Mouse (Mus musculus): ENCODE results near the gene Ezr. TPM values are rescaled to one million over a fixed set of nuclear protein-coding genes. Genes with fewer than 3 reads are reported as not detected.
A peak's percentile ranks its signal among the peaks of the same experiment; 100 is the strongest.

Gene Ezr
- polyA plus RNA-seq, 1 experiment from 2014 or later = 74.3 TPM

GRCm38 (mm10) chr17:6755873-6756272 is 26.7 kb downstream of the Ezr start:
- 88% methylated on average over 8 of the region's 8 CpGs for WGBS
- H3K4me1 ChIP-seq (ENCODE audit: control insufficient read depth, insufficient read depth, low read length) = 0 out of 2 replicates have a peak, but pooled peaks cover 5% of the 10 kb centered on the region
- no peak overlapping the region for H3K27ac ChIP-seq (ENCODE audit: low read depth, low read length)
- no peak overlapping the region for H3K9ac ChIP-seq (ENCODE audit: low read length)
- no peaks in the 10 kb centered on the region for H3K9me3 ChIP-seq (ENCODE audit: control insufficient read depth, low read length)
- no peaks in the 10 kb centered on the region for H3K27me3 ChIP-seq (ENCODE audit: control insufficient read depth, insufficient read depth, low read length)
- no peak overlapping the region for H3K4me3 ChIP-seq (ENCODE audit: low read depth, low read length)
- ATAC-seq (ENCODE audit: insufficient read depth, low FRiP score, low TSS enrichment) = no peak
- DNase-seq (ENCODE audit: low spot score) = no peak
- no peak overlapping the region for H3K4me2 ChIP-seq (ENCODE audit: low read depth)
- H3K36me3 ChIP-seq (ENCODE audit: control insufficient read depth, insufficient read depth, low read length) = no peaks in the 10 kb centered on the region; the same call in 1 of the 2 replicates

GRCm38 (mm10) chr17:6755176-6755575 is 27.4 kb downstream of the Ezr start:
- DNase-seq (ENCODE audit: low spot score) = no peak
- Histone ChIP-seq H3K9ac (ENCODE audit: low read length) (no peak overlapping the region), H3K27ac (ENCODE audit: low read depth, low read length) (no peak overlapping the region), H3K4me2 (ENCODE audit: low read depth) (no peak overlapping the region), H3K9me3 (ENCODE audit: control insufficient read depth, low read length) (no peaks in the 10 kb centered on the region), H3K36me3 (ENCODE audit: control insufficient read depth, insufficient read depth, low read length) (no peaks in the 10 kb centered on the region; the same call in 1 of the 2 replicates), H3K27me3 (ENCODE audit: control insufficient read depth, insufficient read depth, low read length) (no peaks in the 10 kb centered on the region), H3K4me1 (ENCODE audit: control insufficient read depth, insufficient read depth, low read length) (0 out of 2 replicates have a peak, but pooled peaks cover 5% of the 10 kb centered on the region), H3K4me3 (ENCODE audit: low read depth, low read length) (no peak overlapping the region)
- WGBS = 89% methylated on average over 9 of the region's 9 CpGs
- ATAC-seq (ENCODE audit: insufficient read depth, low FRiP score, low TSS enrichment) = no peak

- Histone ChIP-seq H3K4me3 (ENCODE audit: low read depth, low read length) (no peak overlapping the region), H3K9me3 (ENCODE audit: control insufficient read depth, low read length) (no peaks in the 10 kb centered on the region), H3K9ac (ENCODE audit: low read length) (no peak overlapping the region), H3K27ac (ENCODE audit: low read depth, low read length) (no peak overlapping the region), H3K4me1 (ENCODE audit: control insufficient read depth, insufficient read depth, low read length) (peaks cover 10% of the 10 kb centered on the region; the same call in 1 of the 2 replicates), H3K36me3 (ENCODE audit: control insufficient read depth, insufficient read depth, low read length) (no peaks in the 10 kb centered on the region; the same call in 1 of the 2 replicates), H3K4me2 (ENCODE audit: low read depth) (no peak overlapping the region), H3K27me3 (ENCODE audit: control insufficient read depth, insufficient read depth, low read length) (no peaks in the 10 kb centered on the region)
- 58% methylated on average over 7 of the region's 7 CpGs for WGBS
- ATAC-seq (ENCODE audit: insufficient read depth, low FRiP score, low TSS enrichment) (no peak), DNase-seq (ENCODE audit: low spot score) (no peak)
Observed at GRCm38 (mm10) chr17:6752375-6752774, 30.2 kb downstream of the Ezr start.

GRCm38 (mm10) chr17:6751221-6751859 is 31.2 kb downstream of the Ezr start:
- Histone ChIP-seq H3K4me3 (ENCODE audit: low read depth, low read length) (no peak overlapping the region), H3K9ac (ENCODE audit: low read length) (no peak overlapping the region), H3K36me3 (ENCODE audit: control insufficient read depth, insufficient read depth, low read length) (no peaks in the 10 kb centered on the region; the same call in 1 of the 2 replicates), H3K27me3 (ENCODE audit: control insufficient read depth, insufficient read depth, low read length) (no peaks in the 10 kb centered on the region), H3K9me3 (ENCODE audit: control insufficient read depth, low read length) (no peaks in the 10 kb centered on the region), H3K4me2 (ENCODE audit: low read depth) (no peak overlapping the region), H3K27ac (ENCODE audit: low read depth, low read length) (no peak overlapping the region), H3K4me1 (ENCODE audit: control insufficient read depth, insufficient read depth, low read length) (peaks cover 10% of the 10 kb centered on the region; the same call in 1 of the 2 replicates)
- WGBS = 81% methylated on average over 11 of the region's 11 CpGs
- DNase-seq (ENCODE audit: low spot score) (no peak), ATAC-seq (ENCODE audit: insufficient read depth, low FRiP score, low TSS enrichment) (no peak)

- 86% methylated on average over 17 of the region's 17 CpGs for WGBS
- Histone ChIP-seq H3K9ac (ENCODE audit: low read length) (no peak overlapping the region), H3K9me3 (ENCODE audit: control insufficient read depth, low read length) (no peaks in the 10 kb centered on the region), H3K36me3 (ENCODE audit: control insufficient read depth, insufficient read depth, low read length) (no peaks in the 10 kb centered on the region), H3K4me3 (ENCODE audit: low read depth, low read length) (no peak overlapping the region), H3K4me1 (ENCODE audit: control insufficient read depth, insufficient read depth, low read length) (peaks cover 15% of the 10 kb centered on the region; the same call in 1 of the 2 replicates), H3K27me3 (ENCODE audit: control insufficient read depth, insufficient read depth, low read length) (no peaks in the 10 kb centered on the region), H3K4me2 (ENCODE audit: low read depth) (no peak overlapping the region), H3K27ac (ENCODE audit: low read depth, low read length) (no peak overlapping the region)
- DNase-seq (ENCODE audit: low spot score) = no peak
- ATAC-seq (ENCODE audit: insufficient read depth, low FRiP score, low TSS enrichment) = no peak
Observed at GRCm38 (mm10) chr17:6748779-6749464, 33.7 kb downstream of the Ezr start.

GRCm38 (mm10) chr17:6747478-6747877 is 35.1 kb downstream of the Ezr start:
- H3K27me3 ChIP-seq (ENCODE audit: control insufficient read depth, insufficient read depth, low read length) = no peaks in the 10 kb centered on the region
- no peak overlapping the region for H3K9ac ChIP-seq (ENCODE audit: low read length)
- H3K27ac ChIP-seq (ENCODE audit: low read depth, low read length) = no peak overlapping the region
- no peak for ATAC-seq (ENCODE audit: insufficient read depth, low FRiP score, low TSS enrichment)
- no peaks in the 10 kb centered on the region for H3K9me3 ChIP-seq (ENCODE audit: control insufficient read depth, low read length)
- peaks cover 23% of the 10 kb centered on the region; the same call in 1 of the 2 replicates for H3K4me1 ChIP-seq (ENCODE audit: control insufficient read depth, insufficient read depth, low read length)
- H3K4me2 ChIP-seq (ENCODE audit: low read depth) = no peak overlapping the region
- no peaks in the 10 kb centered on the region for H3K36me3 ChIP-seq (ENCODE audit: control insufficient read depth, insufficient read depth, low read length)
- WGBS = 31% methylated on average over 7 of the region's 7 CpGs
- DNase-seq (ENCODE audit: low spot score) = no peak
- no peak overlapping the region for H3K4me3 ChIP-seq (ENCODE audit: low read depth, low read length)

- Histone ChIP-seq H3K27ac (ENCODE audit: low read depth, low read length) (0 out of 2 replicates have a peak overlapping the region, but pooled peaks have one; percentile 4), H3K27me3 (ENCODE audit: control insufficient read depth, insufficient read depth, low read length) (no peaks in the 10 kb centered on the region), H3K9ac (ENCODE audit: low read length) (no peak overlapping the region), H3K36me3 (ENCODE audit: control insufficient read depth, insufficient read depth, low read length) (no peaks in the 10 kb centered on the region), H3K4me3 (ENCODE audit: low read depth, low read length) (no peak overlapping the region), H3K4me1 (ENCODE audit: control insufficient read depth, insufficient read depth, low read length) (peaks cover 23% of the 10 kb centered on the region; the same call in 1 of the 2 replicates), H3K9me3 (ENCODE audit: control insufficient read depth, low read length) (no peaks in the 10 kb centered on the region), H3K4me2 (ENCODE audit: low read depth) (no peak overlapping the region)
- ATAC-seq (ENCODE audit: insufficient read depth, low FRiP score, low TSS enrichment) (no peak), DNase-seq (ENCODE audit: low spot score) (no peak)
- WGBS = 72% methylated on average over 9 of the region's 9 CpGs
Observed at GRCm38 (mm10) chr17:6746452-6747231, 35.9 kb downstream of the Ezr start.

GRCm38 (mm10) chr17:6745975-6746374 is 36.6 kb downstream of the Ezr start:
- Histone ChIP-seq H3K9ac (ENCODE audit: low read length) (no peak overlapping the region), H3K27me3 (ENCODE audit: control insufficient read depth, insufficient read depth, low read length) (no peaks in the 10 kb centered on the region), H3K9me3 (ENCODE audit: control insufficient read depth, low read length) (no peaks in the 10 kb centered on the region), H3K4me3 (ENCODE audit: low read depth, low read length) (no peak overlapping the region), H3K4me1 (ENCODE audit: control insufficient read depth, insufficient read depth, low read length) (peaks cover 22% of the 10 kb centered on the region; the same call in 1 of the 2 replicates), H3K4me2 (ENCODE audit: low read depth) (no peak overlapping the region), H3K36me3 (ENCODE audit: control insufficient read depth, insufficient read depth, low read length) (no peaks in the 10 kb centered on the region), H3K27ac (ENCODE audit: low read depth, low read length) (0 out of 2 replicates have a peak overlapping the region, but pooled peaks have one; percentile 4)
- WGBS = 47% methylated on average over 9 of the region's 9 CpGs
- DNase-seq (ENCODE audit: low spot score) (no peak), ATAC-seq (ENCODE audit: insufficient read depth, low FRiP score, low TSS enrichment) (0 out of 2 replicates have a peak, but pooled peaks have one; percentile 23)

Measured in neural tube, embryonic 11.5 days (tissue).